Mouse (Mus musculus) 3134 (cell line): Measurements from ENCODE around the gene Nyap1.
"Not testable (repeated sequence)": the region's sequence is repeated elsewhere in the genome, so short reads cannot be mapped to it uniquely, and the experiment has no call there.

Source experiments
- DNase-seq: peaks from one replicate; pipeline ENCODE4 v3.0.0-alpha.2; 2011; ENCODE audit warnings: low spot score; ENCODE audit not compliant: insufficient read length; ENCODE audit errors: extremely low read depth

The Nyap1 gene

GRCm38 (mm10) chr5:137745214-137746171, 4.1 kb upstream of the Nyap1 start, which contains the start of gene Tsc22d4:
TSS of gene Tsc22d4 (plus strand) at chr5:137745730.
- peak; percentile 97 for DNase-seq

- no peak for DNase-seq
These were observed 2.8 kb upstream of the Nyap1 start for GRCm38 (mm10) chr5:137744197-137744596.

- no peak for DNase-seq
These were observed 1.4 kb upstream of the Nyap1 start for GRCm38 (mm10) chr5:137742836-137743235.

- DNase-seq: no peak
These were observed 641 bp upstream of the Nyap1 start for GRCm38 (mm10) chr5:137742048-137742447.

GRCm38 (mm10) chr5:137740506-137740905, 901 bp downstream of the Nyap1 start:
- no peak for DNase-seq

GRCm38 (mm10) chr5:137739471-137739870, 1.9 kb downstream of the Nyap1 start:
- no peak for DNase-seq

GRCm38 (mm10) chr5:137738516-137738915, 2.9 kb downstream of the Nyap1 start:
- peak; percentile 74 for DNase-seq

GRCm38 (mm10) chr5:137737400-137737940, 3.9 kb downstream of the Nyap1 start:
- no peak for DNase-seq

- no peak for DNase-seq
These were observed 6.9 kb downstream of the Nyap1 start for GRCm38 (mm10) chr5:137734289-137735061.

GRCm38 (mm10) chr5:137733638-137734288, 7.6 kb downstream of the Nyap1 start:
- DNase-seq: no peak

- no peak for DNase-seq
These were observed 14.6 kb downstream of the Nyap1 start for GRCm38 (mm10) chr5:137726767-137727166.

GRCm38 (mm10) chr5:137723840-137724239, 17.6 kb downstream of the Nyap1 start:
- DNase-seq: no peak

GRCm38 (mm10) chr5:137720558-137721164, 20.7 kb downstream of the Nyap1 start:
- DNase-seq: not testable (repeated sequence)

GRCm38 (mm10) chr5:137719088-137719487, 22.3 kb downstream of the Nyap1 start:
- no peak for DNase-seq

- DNase-seq: no peak
These were observed 23.2 kb downstream of the Nyap1 start for GRCm38 (mm10) chr5:137718020-137718790.

- no peak for DNase-seq
These were observed 25.7 kb downstream of the Nyap1 start for GRCm38 (mm10) chr5:137715685-137716084.

GRCm38 (mm10) chr5:137713454-137713853, 28.0 kb downstream of the Nyap1 start:
- DNase-seq: no peak

- no peak for DNase-seq
These were observed 34.3 kb downstream of the Nyap1 start for GRCm38 (mm10) chr5:137706913-137707633.

GRCm38 (mm10) chr5:137705242-137705641, 36.2 kb downstream of the Nyap1 start:
- DNase-seq: no peak
